Mouse (Mus musculus) heart, postnatal 36 days (tissue): Measurements from ENCODE around the gene Eif2ak4. TPM values are rescaled to one million over a fixed set of nuclear protein-coding genes. Genes with fewer than 3 reads are reported as not detected.

Source experiments
- DNase-seq, 2 experiments: peaks; one replicate each; pipeline ENCODE4 v3.0.0; 2021 to 2022
- intact Hi-C: fragments of 180-260 bp; cut with DNase I; formaldehyde crosslinking; loops from one replicate; pipeline ENCODE4 v1.15.1; 2025
- total RNA-seq, 2 experiments: library from RNA; stranded (reverse); gene quantifications; 2 replicates each; pipeline ENCODE4 v1.2.3; 2021

Gene Eif2ak4
- total RNA-seq, 2 experiments from 2014 or later = 4.8 to 6.5 TPM

GRCm38 (mm10) chr2:118497890-118498289, 109.5 kb downstream of the Eif2ak4 start:
- intact Hi-C loops = no loop called here

GRCm38 (mm10) chr2:118498476-118498875, 110.1 kb downstream of the Eif2ak4 start:
- intact Hi-C loops = no loop called here
- DNase-seq = no peak

More at GRCm38 (mm10) chr2:118497890-118498289, 109.5 kb downstream of the Eif2ak4 start:
- DNase-seq = no peak

- intact Hi-C loops = no loop called here
- DNase-seq = peak in 1 of 2 experiments; percentile 56
Observed at GRCm38 (mm10) chr2:118499135-118499961, 110.9 kb downstream of the Eif2ak4 start.

- intact Hi-C loops = no loop called here
- no peak for DNase-seq
Observed at GRCm38 (mm10) chr2:118500191-118500590, 111.8 kb downstream of the Eif2ak4 start.

GRCm38 (mm10) chr2:118507126-118507525, 118.7 kb downstream of the Eif2ak4 start:
- intact Hi-C loops = no loop called here
- DNase-seq = no peak

- intact Hi-C loops = loop anchor here (2.0 kb wide), 2 partner anchors 19 to 35 kb away; no protein-coding TSS in a partner anchor
Observed at GRCm38 (mm10) chr2:118509688-118510446, 121.4 kb downstream of the Eif2ak4 start.

GRCm38 (mm10) chr2:118510447-118511310, 122.3 kb downstream of the Eif2ak4 start:
- intact Hi-C loops = loop anchor here (2.0 kb wide), 2 partner anchors 20 to 34 kb away; no protein-coding TSS in a partner anchor
- DNase-seq = peak; percentile 83 to 84

More at GRCm38 (mm10) chr2:118509688-118510446, 121.4 kb downstream of the Eif2ak4 start:
- no peak for DNase-seq

GRCm38 (mm10) chr2:118511779-118512417, 123.5 kb downstream of the Eif2ak4 start:
- DNase-seq = peak in 1 of 2 experiments; percentile 56
- intact Hi-C loops = loop anchor here (2.0 kb wide), 2 partner anchors 21 to 33 kb away; no protein-coding TSS in a partner anchor

- DNase-seq = no peak
- intact Hi-C loops = no loop called here
Observed at GRCm38 (mm10) chr2:118512418-118513377, 124.3 kb downstream of the Eif2ak4 start.

- intact Hi-C loops = no loop called here
- DNase-seq = peak; percentile 58 to 61
Observed at GRCm38 (mm10) chr2:118520042-118520933, 131.9 kb downstream of the Eif2ak4 start.

GRCm38 (mm10) chr2:118522265-118522664, 133.8 kb downstream of the Eif2ak4 start:
- no peak for DNase-seq
- intact Hi-C loops = no loop called here

GRCm38 (mm10) chr2:118523163-118523730, 134.8 kb downstream of the Eif2ak4 start:
- intact Hi-C loops = no loop called here
- DNase-seq = no peak

- no peak for DNase-seq
- intact Hi-C loops = no loop called here
Observed at GRCm38 (mm10) chr2:118524811-118525210, 136.4 kb downstream of the Eif2ak4 start.
